Mouse (Mus musculus): Measurements from ENCODE around the gene 1810009A15Rik. TPM values are rescaled to one million over a fixed set of nuclear protein-coding genes. Genes with fewer than 3 reads are reported as not detected.

The 1810009A15Rik gene
- total and polyA plus RNA-seq, 3 experiments, result 157 to 218 (median 161) TPM

DNA sequence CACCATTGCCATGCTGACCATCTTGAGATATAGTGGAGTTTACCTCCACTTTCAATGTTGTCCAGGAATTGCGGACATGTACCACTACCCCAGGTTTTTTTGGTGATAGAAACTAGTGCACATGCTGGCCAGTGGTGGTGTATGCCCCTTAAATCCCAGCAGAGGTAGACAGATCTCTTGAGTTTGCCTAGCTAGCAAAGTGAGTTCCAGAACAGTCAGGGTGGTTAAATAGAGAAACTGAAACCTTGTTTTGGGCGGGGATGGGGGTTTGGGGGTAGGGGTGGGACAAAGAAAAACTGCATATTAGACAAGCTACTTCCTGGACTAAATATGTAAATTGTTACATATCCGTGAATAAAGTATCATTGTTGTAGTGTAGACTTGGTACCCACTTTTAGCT, 30.3 kb downstream of the 1810009A15Rik start:
- Histone ChIP-seq H3K36me3 (replicated peaks in 1 of 2; ENCODE audit: control insufficient read depth in 1 of 2, insufficient read depth in 1 of 2, low read length in 1 of 2) (peaks cover 31 to 47% of the 10 kb centered on the region in 2 experiments), H3K27me3 (replicated peaks) (no peaks in the 10 kb centered on the region), H3K4me3 (replicated peaks in 1 of 3; ENCODE audit: low read depth in 2 of 3, low read length in 2 of 3, poor library complexity in 1 of 3) (peak overlapping the region; percentile 17 to 81 (median 46)), H3K79me2 (replicated peaks; ENCODE audit: control insufficient read depth, extremely low read depth, insufficient read depth, poor library complexity, severe bottlenecking) (peaks cover 19% of the 10 kb centered on the region), H3K4me1 (ENCODE audit: control insufficient read depth in 1 of 2, insufficient read depth in 2 of 2) (peaks cover 0 to 18% of the 10 kb centered on the region in 2 experiments; a peak in 2 of 4 replicates), H3K4me2 (ENCODE audit: insufficient read depth, low read depth, poor library complexity, severe bottlenecking) (peak overlapping the region; percentile 93), H3K9me3 (replicated peaks; ENCODE audit: low read length) (no peaks in the 10 kb centered on the region), H3K27ac (ENCODE audit: insufficient read depth, low read depth) (peak overlapping the region; percentile 96), H3K9ac (ENCODE audit: insufficient read depth, low read depth) (peak overlapping the region; percentile 96)
- 0 out of 2 replicates have a peak, but pooled peaks have one; percentile 52 for TF ChIP-seq MAFK (IDR thresholded peaks at IDR 0.05; ENCODE audit: insufficient replicate concordance, low read length)
- TF ChIP-seq MYC (IDR thresholded peaks at IDR 0.05; ENCODE audit: low read depth, low read length), result 0 out of 2 replicates have a peak, but pooled peaks have one; percentile 37
- 0 out of 2 replicates have a peak, but pooled peaks have one; percentile 19 for TF ChIP-seq MAZ (IDR thresholded peaks at IDR 0.05; ENCODE audit: low read depth, low read length)
- peak; percentile 67 for TF ChIP-seq IRF4 (IDR thresholded peaks at IDR 0.05; ENCODE audit: low read depth, low read length)
- no peak for TF ChIP-seq CHD1 (IDR thresholded peaks at IDR 0.05; ENCODE audit: low read depth, low read length)
- TF ChIP-seq MXI1 (IDR thresholded peaks at IDR 0.05; ENCODE audit: low read depth, low read length), result peak; percentile 41; the same call in 1 of the 2 replicates
- TF ChIP-seq EP300 (IDR thresholded peaks at IDR 0.05; ENCODE audit: low read length), result 0 out of 2 replicates have a peak, but pooled peaks have one; percentile 27
- TF ChIP-seq NELFE (IDR thresholded peaks at IDR 0.05; ENCODE audit: low read depth, low read length), result peak; percentile 31; the same call in 1 of the 2 replicates
- TF ChIP-seq ETS1 (conservative IDR thresholded peaks at IDR 0.05; ENCODE audit: low read depth, low read length), result peak; percentile 45; the same call in 1 of the 2 replicates
- TF ChIP-seq NRF1 (IDR thresholded peaks at IDR 0.05; ENCODE audit: low read depth, low read length), result no peak
- TF ChIP-seq CTCF (conservative IDR thresholded peaks at IDR 0.05 in 1 of 2, IDR thresholded peaks at IDR 0.05 in 1 of 2; ENCODE audit: low read depth in 2 of 2, low read length in 2 of 2), result 0 out of 4 replicates have a peak, but pooled peaks of 1 of the 2 experiments have one; percentile 24
- TF ChIP-seq ELF1 (IDR thresholded peaks at IDR 0.05; ENCODE audit: low read depth, low read length), result peak; percentile 41; the same call in 1 of the 2 replicates
- no peak for TF ChIP-seq E2F4 (IDR thresholded peaks at IDR 0.05; ENCODE audit: insufficient replicate concordance, low read depth, low read length)
- no peak for TF ChIP-seq ZMIZ1 (IDR thresholded peaks at IDR 0.05; ENCODE audit: low read depth, low read length)
- peak; percentile 55 for TF ChIP-seq POLR2A (IDR thresholded peaks at IDR 0.05; ENCODE audit: low read depth, low read length)
- peak; percentile 11 for TF ChIP-seq RAD21 (IDR thresholded peaks at IDR 0.05; ENCODE audit: low read depth, low read length)
- no peak; the same call in 1 of the 2 replicates for TF ChIP-seq HCFC1 (IDR thresholded peaks at IDR 0.05; ENCODE audit: low read depth, low read length)
- in situ Hi-C loops (cut with MboI; ENCODE audit: low pct_ligation_motif_present, low pct_unique_long_range_greater_than_20kb, low sequenced_read_pairs), result no loop called here
- dilution Hi-C loops (cut with MboI; ENCODE audit: extremely low pct_ligation_motif_present, extremely low pct_unique_long_range_greater_than_20kb, low sequenced_read_pairs), result no loop called here
- peak; percentile 61 for DNase-seq (ENCODE audit: extremely low read depth)

DNA sequence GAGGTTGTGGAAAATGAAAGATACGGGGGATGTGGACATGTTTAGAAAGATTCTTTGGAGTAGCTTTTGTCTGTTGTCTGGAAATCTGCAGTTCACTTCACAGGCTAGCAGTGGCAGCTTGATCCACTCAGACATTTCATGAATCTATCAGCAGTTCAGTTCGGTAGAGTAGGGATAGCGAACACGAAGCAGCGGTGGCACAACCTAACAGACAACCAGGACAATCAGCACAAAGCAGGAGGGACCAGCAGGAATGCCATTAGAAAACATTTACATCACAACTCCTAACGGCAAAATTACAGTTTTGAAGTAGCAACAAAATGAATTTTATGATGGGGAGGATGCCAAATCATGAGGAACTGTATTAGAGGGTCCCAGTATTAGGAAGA, 31.0 kb downstream of the 1810009A15Rik start:
- in situ Hi-C loops (cut with MboI; ENCODE audit: low pct_ligation_motif_present, low pct_unique_long_range_greater_than_20kb, low sequenced_read_pairs), result no loop called here
- Histone ChIP-seq H3K9me3 (replicated peaks; ENCODE audit: low read length) (no peaks in the 10 kb centered on the region), H3K27ac (ENCODE audit: insufficient read depth, low read depth) (peak overlapping the region; percentile 96), H3K4me3 (replicated peaks in 1 of 3; ENCODE audit: low read depth in 2 of 3, low read length in 2 of 3, poor library complexity in 1 of 3) (peak overlapping the region; percentile 39 to 81 (median 46)), H3K27me3 (replicated peaks) (no peaks in the 10 kb centered on the region), H3K4me2 (ENCODE audit: insufficient read depth, low read depth, poor library complexity, severe bottlenecking) (peak overlapping the region; percentile 93), H3K4me1 (ENCODE audit: control insufficient read depth in 1 of 2, insufficient read depth in 2 of 2) (peaks cover 0 to 18% of the 10 kb centered on the region in 2 experiments; a peak in 2 of 4 replicates), H3K79me2 (replicated peaks; ENCODE audit: control insufficient read depth, extremely low read depth, insufficient read depth, poor library complexity, severe bottlenecking) (peaks cover 19% of the 10 kb centered on the region), H3K9ac (ENCODE audit: insufficient read depth, low read depth) (peak overlapping the region; percentile 96), H3K36me3 (replicated peaks in 1 of 2; ENCODE audit: control insufficient read depth in 1 of 2, insufficient read depth in 1 of 2, low read length in 1 of 2) (peaks cover 25 to 42% of the 10 kb centered on the region in 2 experiments)
- dilution Hi-C loops (cut with MboI; ENCODE audit: extremely low pct_ligation_motif_present, extremely low pct_unique_long_range_greater_than_20kb, low sequenced_read_pairs), result no loop called here
- TF ChIP-seq EP300 (IDR thresholded peaks at IDR 0.05; ENCODE audit: low read length), result no peak
- TF ChIP-seq SIN3A (IDR thresholded peaks at IDR 0.05; ENCODE audit: low read length), result peak; percentile 51; the same call in 1 of the 2 replicates
- no peak for DNase-seq (ENCODE audit: extremely low read depth)

Measured in CH12.LX (cell line).